Mouse (Mus musculus) hindbrain, embryonic 11.5 days (tissue): ENCODE measurements at regions not wholly inside any gene's neighbourhood (a gene's known extent, or its start where the extent isn't known, plus 50 kb on each side); places are given as distances from the start of the nearest gene placed in this dataset.

Experiments
- ATAC-seq: fragments of 200-750 bp; cut with Nextera tagmentation; 2 replicates; pipeline ENCODE4 v1.8.0; 2017; ENCODE audit warnings: mild to moderate bottlenecking, moderate TSS enrichment, moderate library complexity; ENCODE audit not compliant: low FRiP score
- DNase-seq: peaks from one replicate; pipeline ENCODE4 v3.0.0-alpha.2; 2015; ENCODE audit warnings: low spot score
- H3K27ac ChIP-seq: fragments of 300-500 bp; sonication (generic); 2 replicates; pipeline ENCODE4 v1.5.1; 2014; ENCODE audit warnings: mild to moderate bottlenecking, low read depth, low read length
- H3K27me3 ChIP-seq: fragments of 300-500 bp; sonication (generic); 2 replicates; pipeline ENCODE4 v1.6.1; 2014; ENCODE audit warnings: mild to moderate bottlenecking, low read length, moderate library complexity, mixed read lengths; ENCODE audit not compliant: control insufficient read depth, insufficient read depth
- H3K36me3 ChIP-seq: fragments of 300-500 bp; sonication (generic); 2 replicates; pipeline ENCODE4 v1.6.1; 2014; ENCODE audit warnings: mild to moderate bottlenecking, low read length, moderate library complexity, mixed read lengths; ENCODE audit not compliant: control insufficient read depth, insufficient read depth
- H3K4me1 ChIP-seq: fragments of 300-500 bp; sonication (generic); replicated peaks from 2 replicates; pipeline ENCODE4 v1.6.1; 2014; ENCODE audit warnings: low read length, mixed read lengths; ENCODE audit not compliant: control insufficient read depth, insufficient read depth
- H3K4me2 ChIP-seq: fragments of 300-500 bp; sonication (generic); replicated peaks from 2 replicates; pipeline ENCODE4 v1.6.1; 2014; ENCODE audit warnings: mild to moderate bottlenecking, low read depth, low read length
- H3K4me3 ChIP-seq: fragments of 300-500 bp; sonication (generic); 2 replicates; pipeline ENCODE4 v1.5.1; 2014; ENCODE audit warnings: low read depth, low read length
- H3K9ac ChIP-seq: fragments of 300-500 bp; sonication (generic); 2 replicates; pipeline ENCODE4 v1.6.1; 2014; ENCODE audit warnings: low read depth, low read length
- H3K9me3 ChIP-seq: fragments of 300-500 bp; sonication (generic); 2 replicates; pipeline ENCODE4 v1.6.1; 2016; ENCODE audit warnings: low read length; ENCODE audit not compliant: control insufficient read depth
- WGBS: fragments of 180-500 bp; shearing (Covaris S2); extraction: QIAGEN DNeasy Blood & Tissue Kit; methylation state at CpG from one replicate; pipeline ENCODE4 v1.1.7; 2014; 5-methylcytosine and 5-hydroxymethylcytosine counted together

- Histone ChIP-seq H3K27me3 (no peaks in the 10 kb centered on the region), H3K4me1 (no peaks in the 10 kb centered on the region), H3K27ac (no peak overlapping the region), H3K9ac (no peak overlapping the region), H3K4me3 (no peak overlapping the region), H3K9me3 (no peaks in the 10 kb centered on the region), H3K4me2 (no peak overlapping the region), H3K36me3 (no peaks in the 10 kb centered on the region)
- no peak for ATAC-seq
- no peak for DNase-seq
- 88% methylated on average over 2 of the region's 2 CpGs for WGBS
These were observed 244.8 kb upstream of the Zic1 start for GRCm38 (mm10) chr9:91610401-91610800.

GRCm38 (mm10) chr9:91609457-91610166, 244.0 kb upstream of the Zic1 start:
- 57% methylated on average over 10 of the region's 10 CpGs for WGBS
- no peaks in the 10 kb centered on the region for H3K4me1 ChIP-seq
- H3K4me2 ChIP-seq: no peak overlapping the region
- no peaks in the 10 kb centered on the region for H3K27me3 ChIP-seq
- no peak overlapping the region for H3K27ac ChIP-seq
- no peaks in the 10 kb centered on the region for H3K9me3 ChIP-seq
- no peak for DNase-seq
- H3K4me3 ChIP-seq: no peak overlapping the region
- H3K9ac ChIP-seq: no peak overlapping the region
- no peaks in the 10 kb centered on the region for H3K36me3 ChIP-seq
- no peak for ATAC-seq

GRCm38 (mm10) chr9:91601740-91602139, 236.1 kb upstream of the Zic1 start:
- Histone ChIP-seq H3K4me1 (no peaks in the 10 kb centered on the region), H3K4me2 (no peak overlapping the region), H3K9ac (no peak overlapping the region), H3K27me3 (no peaks in the 10 kb centered on the region), H3K4me3 (no peak overlapping the region), H3K36me3 (no peaks in the 10 kb centered on the region), H3K27ac (no peak overlapping the region), H3K9me3 (no peaks in the 10 kb centered on the region)
- no peak for ATAC-seq
- 78% methylated on average over 6 of the region's 6 CpGs for WGBS
- no peak for DNase-seq

DNA sequence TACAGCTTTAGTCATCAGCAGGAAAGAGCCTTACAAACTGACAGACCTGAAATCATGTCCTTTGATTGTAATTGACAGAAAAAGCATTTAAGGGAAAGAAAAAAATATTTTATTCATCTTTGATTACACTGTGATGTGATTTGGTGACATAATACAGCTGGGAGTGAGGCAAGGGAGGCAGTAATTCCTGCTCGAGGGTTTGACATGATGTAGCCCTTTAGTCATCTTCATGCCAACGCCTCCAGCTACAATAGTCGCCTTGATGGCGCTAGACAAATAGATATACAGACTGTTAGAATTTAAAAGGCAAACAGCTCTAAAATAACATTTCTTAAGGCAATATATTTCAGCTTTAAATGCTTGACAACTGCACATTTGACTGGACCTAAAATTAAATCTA, 226.3 kb upstream of the Zic1 start:
- no peak overlapping the region for H3K27ac ChIP-seq
- H3K27me3 ChIP-seq: no peaks in the 10 kb centered on the region
- H3K4me2 ChIP-seq: no peak overlapping the region
- no peaks in the 10 kb centered on the region for H3K4me1 ChIP-seq
- WGBS: 77% methylated on average over 4 of the region's 4 CpGs
- H3K9me3 ChIP-seq: no peaks in the 10 kb centered on the region
- H3K36me3 ChIP-seq: no peaks in the 10 kb centered on the region
- H3K4me3 ChIP-seq: no peak overlapping the region
- no peak overlapping the region for H3K9ac ChIP-seq
- no peak for ATAC-seq
- no peak for DNase-seq

DNA sequence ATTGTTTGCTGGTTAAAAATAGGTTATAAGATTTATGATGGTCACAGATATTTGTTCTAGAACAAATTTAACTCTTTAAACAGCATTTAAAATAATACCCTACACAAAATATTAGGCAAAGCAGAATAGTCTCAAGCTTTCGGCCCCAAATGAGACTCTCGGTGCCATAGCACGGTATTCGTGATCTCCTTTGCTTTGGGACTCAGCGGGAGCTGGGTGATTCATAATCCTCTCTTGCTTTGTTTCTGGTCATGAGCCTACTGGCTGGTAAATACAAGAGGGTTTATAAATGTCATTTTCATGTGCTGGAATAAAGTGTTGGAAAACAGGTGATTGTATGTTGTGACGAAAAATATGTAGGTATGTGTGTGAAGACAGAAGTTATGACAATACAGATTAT, 223.1 kb upstream of the Zic1 start:
- Histone ChIP-seq H3K27me3 (no peaks in the 10 kb centered on the region), H3K9ac (no peak overlapping the region), H3K4me3 (no peak overlapping the region), H3K4me2 (no peak overlapping the region), H3K27ac (no peak overlapping the region), H3K4me1 (no peaks in the 10 kb centered on the region), H3K36me3 (no peaks in the 10 kb centered on the region), H3K9me3 (no peaks in the 10 kb centered on the region)
- ATAC-seq (no peak), DNase-seq (no peak)
- WGBS: 81% methylated on average over 6 of the region's 6 CpGs

- Histone ChIP-seq H3K27ac (no peak overlapping the region), H3K4me1 (no peaks in the 10 kb centered on the region), H3K4me2 (no peak overlapping the region), H3K4me3 (no peak overlapping the region), H3K36me3 (no peaks in the 10 kb centered on the region), H3K9ac (no peak overlapping the region), H3K27me3 (no peaks in the 10 kb centered on the region), H3K9me3 (no peaks in the 10 kb centered on the region)
- ATAC-seq: no peak
- WGBS: 72% methylated on average over 5 of the region's 5 CpGs
- DNase-seq: no peak
These were observed 222.3 kb upstream of the Zic1 start for GRCm38 (mm10) chr9:91587861-91588260.

DNA sequence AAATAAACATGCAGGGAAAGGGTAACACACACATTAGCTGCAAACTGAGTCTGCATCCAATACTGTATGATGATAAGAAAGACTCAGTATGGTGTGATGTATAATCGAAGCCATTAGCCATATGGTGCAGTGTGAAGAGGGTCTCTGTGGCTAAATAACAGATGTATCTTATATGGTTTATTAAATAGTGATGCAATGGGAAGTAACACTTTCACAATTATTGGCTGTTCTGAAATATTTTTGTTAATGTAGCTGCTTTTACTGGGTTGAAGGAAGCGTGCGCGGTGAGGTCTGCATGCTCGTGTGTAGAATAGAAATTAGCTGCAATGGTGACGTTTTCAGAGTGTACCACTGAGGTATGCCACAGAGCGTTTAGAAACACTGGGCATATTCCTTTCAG, 221.7 kb upstream of the Zic1 start:
- no peaks in the 10 kb centered on the region for H3K36me3 ChIP-seq
- DNase-seq (no peak), ATAC-seq (no peak)
- H3K4me3 ChIP-seq: no peak overlapping the region
- no peak overlapping the region for H3K4me2 ChIP-seq
- no peaks in the 10 kb centered on the region for H3K9me3 ChIP-seq
- H3K27ac ChIP-seq: no peak overlapping the region
- no peaks in the 10 kb centered on the region for H3K27me3 ChIP-seq
- H3K4me1 ChIP-seq: no peaks in the 10 kb centered on the region
- 94% methylated on average over 7 of the region's 7 CpGs for WGBS
- no peak overlapping the region for H3K9ac ChIP-seq

DNA sequence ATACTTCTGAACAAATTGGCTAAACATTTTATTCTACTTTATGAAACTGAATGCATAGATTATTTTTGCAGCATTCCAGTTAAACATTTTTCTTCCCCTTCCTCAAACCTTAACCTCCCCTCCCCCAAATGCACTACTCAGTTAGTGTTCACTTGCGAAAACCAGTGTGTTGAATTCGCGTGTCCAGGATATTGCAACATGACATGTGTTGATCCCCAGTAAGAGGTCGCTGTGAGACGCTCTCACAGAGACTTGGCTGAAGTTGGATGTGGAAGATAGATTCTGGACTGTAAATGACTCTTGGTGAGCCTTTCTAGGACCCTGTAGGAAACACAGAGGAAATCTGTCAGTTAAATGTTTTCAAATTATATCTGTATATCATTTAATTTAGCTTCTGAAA, 221.0 kb upstream of the Zic1 start:
- Histone ChIP-seq H3K9ac (no peak overlapping the region), H3K9me3 (no peaks in the 10 kb centered on the region), H3K4me1 (no peaks in the 10 kb centered on the region), H3K4me2 (no peak overlapping the region), H3K36me3 (no peaks in the 10 kb centered on the region), H3K27ac (no peak overlapping the region), H3K27me3 (no peaks in the 10 kb centered on the region), H3K4me3 (no peak overlapping the region)
- 86% methylated on average over 5 of the region's 5 CpGs for WGBS
- ATAC-seq (no peak), DNase-seq (no peak)

DNA sequence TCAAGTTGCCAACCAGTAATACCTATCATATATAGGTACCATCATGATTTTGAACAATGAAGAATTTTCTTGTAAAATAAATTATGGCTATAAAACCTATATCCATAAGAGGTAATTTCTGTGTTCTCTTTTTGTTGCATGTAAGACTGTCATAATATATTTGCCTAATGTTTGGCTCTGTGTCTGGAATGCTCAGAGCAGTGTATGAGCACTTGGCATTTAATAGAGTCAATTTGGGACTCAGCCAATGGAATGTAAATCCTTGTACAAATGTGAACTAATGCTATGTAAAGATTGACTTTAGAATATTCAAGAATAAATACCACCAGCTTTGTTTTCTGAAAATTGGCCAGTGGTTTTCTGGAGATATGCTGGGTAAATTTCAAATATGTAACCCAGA, 208.5 kb upstream of the Zic1 start:
- DNase-seq (no peak), ATAC-seq (no peak)
- no peaks in the 10 kb centered on the region for H3K4me1 ChIP-seq
- no peak overlapping the region for H3K4me2 ChIP-seq
- H3K9ac ChIP-seq: no peak overlapping the region
- H3K27ac ChIP-seq: no peak overlapping the region
- H3K4me3 ChIP-seq: no peak overlapping the region
- H3K9me3 ChIP-seq: no peaks in the 10 kb centered on the region
- H3K27me3 ChIP-seq: no peaks in the 10 kb centered on the region
- H3K36me3 ChIP-seq: no peaks in the 10 kb centered on the region
